13 mouse cellular contexts compared by ENCODE assay signal in the genomic region with DNA sequence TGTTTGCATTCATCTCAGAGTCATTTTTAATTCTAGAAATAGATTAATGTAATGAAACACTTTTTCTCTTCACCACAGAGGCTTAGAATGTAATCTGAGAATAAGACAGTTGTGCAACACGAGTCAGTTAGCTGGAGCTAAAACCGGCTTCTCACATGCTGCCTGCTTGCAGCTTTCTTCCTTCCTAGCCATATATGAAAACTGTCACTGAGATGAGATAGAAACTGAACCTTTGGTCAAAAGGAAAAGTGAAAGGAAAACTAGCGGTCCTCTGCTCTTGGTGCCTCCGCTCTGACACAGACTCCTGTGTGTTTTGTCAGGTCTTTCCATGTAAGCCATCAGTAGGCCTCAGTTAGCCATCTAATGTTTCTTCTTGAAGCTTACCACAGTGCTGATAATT.
DNase-seq lines count a peak whose midpoint lies in the region; TF ChIP-seq lines count a peak whose summit lies in the region.
"Had no signal": no experiment of that assay in that cellular context is flagged by ENCODE, and none has a peak within 500 bp of the region (broad histone marks: within the 10 kb centered on the region; RNA-seq: fewer than 3 reads in every experiment).

No protein-coding gene starts in this region.

- DNase-seq in kidney, adult 9 months = peak; percentile 43
- DNase-seq in kidney, postnatal 14 days = no peak
- DNase-seq in CD4-positive helper T cell, adult 2 months (ENCODE audit: low read depth, low spot score) = peak; percentile 53
- DNase-seq in urinary bladder, postnatal 36 days (ENCODE audit: low spot score in 2 of 2) = no peak
- no peak for DNase-seq in urinary bladder, postnatal 4 days (ENCODE audit: low spot score in 2 of 2)
- no peak for DNase-seq in embryo, embryonic 10 days (ENCODE audit: low spot score)
- DNase-seq: adrenal gland, postnatal 10 days; cerebellum, postnatal 10 days; gastrocnemius, postnatal 25 days had no signal

- no peaks in the 10 kb centered on the region for H3K36me3 ChIP-seq in macrophage (ENCODE audit: inconsistent target)
- H3K36me3 ChIP-seq: intestine, embryonic 15.5 days had no signal

- no peaks in the 10 kb centered on the region; the same call in 1 of the 2 replicates for H3K4me1 ChIP-seq in bone marrow, adult 2 months (ENCODE audit: control insufficient read depth, insufficient read depth, low read length)
- H3K4me1 ChIP-seq: intestine, embryonic 15.5 days had no signal

- H3K27ac ChIP-seq in bone marrow, adult 2 months (ENCODE audit: control insufficient read depth, insufficient read depth, low read depth, low read length, poor library complexity) = peak overlapping the region; percentile 14; the same call in 1 of the 2 replicates
- H3K27ac ChIP-seq in macrophage = peak overlapping the region; percentile 51
- H3K27ac ChIP-seq: intestine, embryonic 15.5 days had no signal

- WGBS in bone marrow, adult 2 months = 16% methylated on average over 4 of the region's 4 CpGs
- 2% methylated on average over 4 of the region's 4 CpGs for WGBS in macrophage (ENCODE audit: missing documents)

- no peak for TF ChIP-seq POLR2A in bone marrow, adult 2 months (IDR thresholded peaks at IDR 0.05; ENCODE audit: borderline replicate concordance, control insufficient read depth, low read depth, low read length)

- no peak for TF ChIP-seq CTCF in bone marrow, adult 2 months (IDR thresholded peaks at IDR 0.05; ENCODE audit: control insufficient read depth, insufficient read depth, low read length)

- peak overlapping the region; percentile 55 for H3K4me3 ChIP-seq in bone marrow, adult 2 months (replicated peaks; ENCODE audit: control insufficient read depth, low read depth, low read length)
- H3K4me3 ChIP-seq in macrophage (ENCODE audit: inconsistent target) = peak overlapping the region; percentile 19; the same call in 1 of the 2 replicates
- H3K4me3 ChIP-seq: erythroblast, embryonic 14.5 days; intestine, embryonic 15.5 days had no signal

- H3K79me2 ChIP-seq in macrophage (ENCODE audit: inconsistent target) = no peaks in the 10 kb centered on the region

Comparison
In these comparisons a context has a peak if more than half of its experiments do, and no peak if none do; other contexts are left out.
1. DNase-seq: peak in kidney, adult 9 months (single experiment) and CD4-positive helper T cell, adult 2 months (single experiment); none in kidney, postnatal 14 days (single experiment), urinary bladder, postnatal 36 days (0 of 2), urinary bladder, postnatal 4 days (0 of 2) and embryo, embryonic 10 days (single experiment).